Mouse (Mus musculus) ES-Bruce4 (cell line): ENCODE data around the gene Tarbp1. TPM values are rescaled to one million over a fixed set of nuclear protein-coding genes. Genes with fewer than 3 reads are reported as not detected.
A peak's percentile ranks its signal among the peaks of the same experiment; 100 is the strongest.

ENCODE experiments used
- H3K27ac ChIP-seq: 2 replicates; pipeline ENCODE4 v1.5.1; 2012; ENCODE audit warnings: low read length, inconsistent platforms; ENCODE audit not compliant: insufficient read depth
- H3K27me3 ChIP-seq: 2 replicates; pipeline ENCODE4 v1.6.1; 2012; ENCODE audit warnings: mild to moderate bottlenecking, low read length, inconsistent platforms; ENCODE audit not compliant: control insufficient read depth, poor library complexity, insufficient read depth, severe bottlenecking
- H3K36me3 ChIP-seq: 2 replicates; pipeline ENCODE4 v1.6.1; 2012; ENCODE audit warnings: inconsistent platforms, mild to moderate bottlenecking, low read length, moderate library complexity; ENCODE audit not compliant: control insufficient read depth, poor library complexity, insufficient read depth, severe bottlenecking
- H3K4me1 ChIP-seq: one replicate; pipeline ENCODE4 v1.8.1; 2011; ENCODE audit warnings: low read length; ENCODE audit not compliant: control insufficient read depth, insufficient read depth
- H3K4me3 ChIP-seq: 2 replicates; pipeline ENCODE4 v1.5.1; 2011; ENCODE audit warnings: low read depth, mild to moderate bottlenecking, low read length
- H3K9ac ChIP-seq: 2 replicates; pipeline ENCODE4 v1.6.1; 2012; ENCODE audit warnings: low read depth, mild to moderate bottlenecking, inconsistent platforms; ENCODE audit not compliant: poor library complexity, severe bottlenecking
- H3K9me3 ChIP-seq: replicated peaks from 2 replicates; pipeline ENCODE4 v1.6.1; 2012; ENCODE audit warnings: mild to moderate bottlenecking, low read length, inconsistent platforms; ENCODE audit not compliant: control insufficient read depth, poor library complexity, insufficient read depth, severe bottlenecking
- CTCF ChIP-seq: IDR thresholded peaks from one replicate; pipeline ENCODE4 v1.8.1; 2011; ENCODE audit warnings: low read depth, low read length
- EP300 ChIP-seq: IDR thresholded peaks from 2 replicates; pipeline ENCODE4 v1.6.1; 2011; ENCODE audit warnings: low read depth, low read length; ENCODE audit not compliant: insufficient read depth
- POLR2A ChIP-seq: IDR thresholded peaks from one replicate; pipeline ENCODE4 v1.8.1; 2011; ENCODE audit warnings: low read length; ENCODE audit not compliant: insufficient read depth
- polyA plus RNA-seq: library from polyadenylated mRNA; stranded (reverse); fragments of >200 nt; gene quantifications from 2 replicates; pipeline ENCODE4 v1.2.4, GENCODE M21; 2011; ENCODE audit warnings: low read depth; ENCODE audit not compliant: missing spikeins, insufficient read depth, insufficient read length

Gene Tarbp1
- polyA plus RNA-seq, 1 experiment, result 13.8 TPM

DNA sequence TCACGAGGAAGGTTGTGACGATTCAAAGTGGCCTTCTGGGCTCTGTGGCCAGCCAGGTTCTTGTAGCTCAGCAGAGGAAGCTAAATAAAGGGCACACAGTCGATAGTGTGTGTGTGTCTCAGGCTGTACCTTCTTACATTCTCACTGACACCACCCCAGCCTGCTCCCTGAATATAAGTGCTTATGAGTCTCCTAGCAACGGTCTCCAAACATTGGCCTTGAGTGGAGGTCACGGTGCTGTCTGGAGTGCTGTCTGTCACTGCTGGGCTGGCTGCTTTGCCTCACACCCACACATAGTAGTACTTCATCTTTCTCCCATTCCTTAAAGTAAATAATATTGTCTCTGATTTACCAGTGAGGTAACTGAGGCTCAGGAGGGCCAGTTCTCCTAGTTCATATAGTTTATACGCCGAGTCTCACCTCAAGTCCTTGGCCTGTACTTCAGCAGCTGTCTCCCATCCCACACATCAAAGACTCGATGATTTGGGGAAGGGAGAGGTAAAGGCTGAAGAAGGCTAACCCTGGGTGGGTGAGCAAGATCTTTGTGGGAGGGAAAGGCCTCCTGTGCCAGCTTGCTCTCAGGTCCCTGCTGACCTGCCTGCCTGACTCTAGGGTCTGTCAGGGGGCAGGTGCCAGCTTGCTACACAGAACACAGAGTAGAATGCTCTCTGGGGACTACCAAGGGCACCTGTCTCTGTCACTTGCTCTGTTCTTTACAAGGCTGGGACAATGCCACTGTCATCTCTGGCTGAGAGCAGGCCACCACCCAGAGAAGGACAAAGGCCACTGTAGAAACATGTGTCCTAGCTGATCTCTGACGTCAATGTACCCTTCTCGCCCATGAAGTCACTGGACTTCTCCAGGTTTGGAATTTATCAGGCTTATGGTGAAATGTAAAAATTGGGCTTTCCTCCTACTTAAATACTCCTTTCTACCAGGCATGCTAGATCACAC is 39.4 kb upstream of the Tarbp1 start:
- Histone ChIP-seq H3K4me1 (no peaks in the 10 kb centered on the region), H3K27me3 (no peaks in the 10 kb centered on the region), H3K4me3 (no peak overlapping the region), H3K36me3 (no peaks in the 10 kb centered on the region), H3K9ac (no peak overlapping the region), H3K27ac (no peak overlapping the region), H3K9me3 (no peaks in the 10 kb centered on the region)
- TF ChIP-seq POLR2A, result no peak
- TF ChIP-seq CTCF, result no peak
- no peak for TF ChIP-seq EP300

DNA sequence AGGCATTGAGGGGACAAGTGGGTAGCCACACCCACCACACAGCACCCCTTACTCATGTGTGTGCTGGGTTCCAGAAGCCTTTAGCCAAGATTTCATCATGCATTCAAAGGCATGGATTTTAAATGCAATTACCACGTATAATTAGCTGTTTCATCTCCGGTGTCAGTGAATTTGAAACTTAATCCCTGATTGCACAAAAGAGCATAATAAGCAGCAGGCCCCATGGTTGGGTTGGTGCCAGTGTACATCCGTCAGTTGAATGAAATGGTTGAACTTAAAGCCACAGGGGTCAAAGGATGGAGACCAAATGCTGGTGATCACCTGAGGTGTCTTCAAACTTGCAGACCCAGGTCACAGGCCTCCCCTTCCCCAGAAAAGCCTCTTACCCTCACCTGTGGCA is 36.0 kb upstream of the Tarbp1 start:
- Histone ChIP-seq H3K9ac (no peak overlapping the region), H3K4me3 (no peak overlapping the region), H3K9me3 (no peaks in the 10 kb centered on the region), H3K27me3 (no peaks in the 10 kb centered on the region), H3K27ac (no peak overlapping the region), H3K36me3 (no peaks in the 10 kb centered on the region), H3K4me1 (no peaks in the 10 kb centered on the region)
- TF ChIP-seq CTCF, result no peak
- no peak for TF ChIP-seq EP300
- TF ChIP-seq POLR2A, result no peak

DNA sequence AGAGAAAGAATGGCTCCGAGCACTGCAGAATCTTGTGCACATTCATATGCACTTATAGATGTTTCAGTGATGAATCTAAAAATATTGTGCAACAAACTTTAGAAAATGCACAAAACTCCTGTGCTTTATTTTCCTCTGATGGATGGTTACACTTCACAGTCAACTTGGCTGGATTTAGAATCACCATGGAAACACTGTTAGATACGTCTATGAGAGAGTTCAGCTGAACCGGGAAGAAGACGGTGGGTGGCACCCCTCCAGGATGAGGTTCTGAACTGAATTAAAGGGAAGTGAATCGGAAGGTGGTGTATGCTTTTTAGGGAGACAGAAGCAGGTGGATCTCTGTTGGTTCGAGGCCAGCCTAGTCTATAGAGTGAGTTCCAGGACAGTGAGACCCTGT is 34.8 kb upstream of the Tarbp1 start:
- peaks cover 3% of the 10 kb centered on the region for H3K9me3 ChIP-seq
- no peaks in the 10 kb centered on the region for H3K4me1 ChIP-seq
- H3K27me3 ChIP-seq, result no peaks in the 10 kb centered on the region
- no peak overlapping the region for H3K9ac ChIP-seq
- H3K36me3 ChIP-seq, result no peaks in the 10 kb centered on the region
- TF ChIP-seq EP300, result no peak
- TF ChIP-seq POLR2A, result no peak
- TF ChIP-seq CTCF, result no peak
- H3K27ac ChIP-seq, result no peak overlapping the region
- no peak overlapping the region for H3K4me3 ChIP-seq

DNA sequence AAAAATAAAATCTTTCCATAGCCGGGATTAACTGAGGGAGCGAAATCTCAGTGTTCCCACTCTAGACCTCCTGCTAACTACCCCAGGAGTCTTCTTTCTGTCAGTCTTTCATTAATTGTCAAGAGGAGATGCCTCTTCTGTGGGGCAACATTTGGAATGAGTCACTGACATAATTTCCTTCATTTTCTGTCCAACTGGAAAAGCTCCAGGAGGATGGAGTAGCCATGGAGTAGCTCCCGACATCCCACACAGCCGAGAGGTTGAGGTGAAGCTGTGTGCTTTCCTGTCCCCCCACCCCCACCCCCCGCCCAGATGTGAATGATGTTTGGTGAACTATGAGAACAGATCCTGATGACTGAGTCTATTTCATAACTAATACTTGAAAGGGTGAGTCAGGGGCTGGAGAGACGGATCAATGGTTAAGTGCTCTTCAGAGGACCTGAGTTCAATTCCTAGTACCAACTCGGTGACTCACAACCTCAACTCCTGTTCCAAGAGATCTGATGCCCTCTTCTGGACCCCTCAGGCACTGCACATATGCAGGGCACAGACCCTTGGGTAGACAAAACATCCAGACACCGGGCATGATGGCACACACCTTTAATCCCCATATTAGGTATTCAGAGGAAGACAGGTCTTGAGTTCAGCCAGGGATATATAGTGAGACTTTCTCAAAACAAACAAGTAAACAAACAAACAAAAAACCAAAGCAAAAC is 34.2 kb upstream of the Tarbp1 start:
- H3K27ac ChIP-seq, result no peak overlapping the region
- H3K9me3 ChIP-seq, result peaks cover 3% of the 10 kb centered on the region
- no peak overlapping the region for H3K4me3 ChIP-seq
- H3K36me3 ChIP-seq, result no peaks in the 10 kb centered on the region
- H3K9ac ChIP-seq, result no peak overlapping the region
- no peaks in the 10 kb centered on the region for H3K4me1 ChIP-seq
- no peak for TF ChIP-seq EP300
- TF ChIP-seq POLR2A, result no peak
- TF ChIP-seq CTCF, result peak; percentile 18
- no peaks in the 10 kb centered on the region for H3K27me3 ChIP-seq

DNA sequence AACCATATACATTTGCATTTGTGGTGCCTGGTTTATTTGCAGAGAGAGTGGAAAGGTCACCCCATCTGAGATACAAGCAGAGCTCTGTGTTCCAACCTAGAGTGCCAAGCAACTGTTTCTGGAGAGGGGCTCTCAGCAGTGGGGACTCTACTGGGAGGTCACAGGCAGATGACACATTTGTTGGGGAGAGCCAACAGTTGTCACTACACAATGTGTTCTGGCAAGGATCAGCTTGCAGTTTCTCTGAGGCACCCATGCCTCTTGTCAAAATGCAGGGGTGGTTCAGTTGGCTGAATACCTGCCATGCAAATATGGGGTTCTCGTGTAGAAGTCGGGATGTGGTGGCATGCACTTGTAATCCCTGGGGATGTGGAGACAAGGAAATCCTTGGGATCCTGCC is 33.4 kb upstream of the Tarbp1 start:
- H3K4me3 ChIP-seq, result no peak overlapping the region
- no peaks in the 10 kb centered on the region for H3K36me3 ChIP-seq
- H3K9me3 ChIP-seq, result peaks cover 3% of the 10 kb centered on the region
- no peak overlapping the region for H3K27ac ChIP-seq
- H3K27me3 ChIP-seq, result no peaks in the 10 kb centered on the region
- H3K4me1 ChIP-seq, result no peaks in the 10 kb centered on the region
- no peak overlapping the region for H3K9ac ChIP-seq
- TF ChIP-seq EP300, result no peak
